Mouse (Mus musculus) gastrocnemius, postnatal 36 days (tissue): ENCODE measurements around the gene Pik3ca. TPM values are rescaled to one million over a fixed set of nuclear protein-coding genes. Genes with fewer than 3 reads are reported as not detected.

ENCODE experiments used
- DNase-seq, 2 experiments: peaks; one replicate each; pipeline ENCODE4 v3.0.0; 2022
- intact Hi-C: fragments of 180-260 bp; cut with DNase I; formaldehyde crosslinking; loops from one replicate; pipeline ENCODE4 v1.15.1; 2025
- long read RNA-seq, 2 experiments: library from polyadenylated mRNA; stranded (forward); transcript quantifications; one replicate each; pipeline ENCODE4 v2.0.0; 2021
- total RNA-seq, 2 experiments: library from RNA; stranded (reverse); gene quantifications; 2 replicates each; pipeline ENCODE4 v1.2.3; 2021

Gene Pik3ca
- 10 to 100 TPM; 32.3 to 46.8 TPM for total RNA-seq
- long read RNA-seq, experiment 1, partial matches to known transcripts, result 2 of 18 reads
- long read RNA-seq, experiment 1, other reads (novel, unspliced or antisense), result 16 of 18 reads
- long read RNA-seq, experiment 2, partial matches to known transcripts, result 2 of 21 reads
- long read RNA-seq, experiment 2, other reads (novel, unspliced or antisense), result 19 of 21 reads

DNA sequence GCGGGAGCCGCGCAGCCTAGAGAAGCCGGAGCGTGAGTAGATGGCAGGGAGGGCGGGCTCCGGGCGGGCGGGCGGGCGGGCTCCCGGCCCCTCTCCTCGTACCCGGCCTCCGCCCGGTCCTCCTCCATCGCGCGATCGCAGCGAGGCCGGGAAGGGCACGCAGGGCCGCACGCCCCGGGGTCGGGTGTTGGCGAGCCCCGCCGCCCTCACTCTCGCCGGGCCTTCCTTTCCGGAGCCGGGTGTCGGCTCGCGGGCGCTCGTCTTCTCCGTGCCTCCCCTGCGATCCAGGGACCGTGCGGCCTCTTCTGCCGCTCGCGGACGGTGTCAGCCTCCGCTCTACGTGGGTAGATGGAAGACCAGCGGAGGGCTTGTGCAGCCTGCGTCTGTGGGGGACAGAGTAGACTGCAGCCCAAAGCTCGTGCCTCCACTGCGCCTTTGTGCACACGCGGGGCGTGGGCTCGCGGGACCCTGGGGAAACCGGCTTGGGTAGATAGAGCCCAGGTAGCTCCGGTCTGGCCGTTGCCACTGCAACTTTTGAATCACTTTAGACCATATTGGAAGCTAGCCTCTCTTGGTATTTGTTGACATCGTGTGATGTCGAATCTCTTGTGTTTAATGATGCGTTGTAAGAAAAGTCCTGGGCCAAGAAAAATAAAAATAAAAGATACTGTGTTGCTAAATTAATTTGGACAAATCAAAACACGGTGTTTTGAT is at the start of gene Pik3ca:
Pik3ca (plus strand) TSS at position 211 of the 714 bp plus-strand sequence.
- peak; percentile 12 to 53 for DNase-seq
- intact Hi-C loops, result loop anchor here (2.0 to 5.0 kb wide), 2 partner anchors 55 to 111 kb away; no protein-coding TSS in a partner anchor

- DNase-seq, result no peak
- intact Hi-C loops, result loop anchor here (2.0 kb wide), 1 partner anchor 17 kb away; no protein-coding TSS in a partner anchor
These were observed 49.6 kb upstream of the Pik3ca start for GRCm38 (mm10) chr3:32347881-32348280.

DNA sequence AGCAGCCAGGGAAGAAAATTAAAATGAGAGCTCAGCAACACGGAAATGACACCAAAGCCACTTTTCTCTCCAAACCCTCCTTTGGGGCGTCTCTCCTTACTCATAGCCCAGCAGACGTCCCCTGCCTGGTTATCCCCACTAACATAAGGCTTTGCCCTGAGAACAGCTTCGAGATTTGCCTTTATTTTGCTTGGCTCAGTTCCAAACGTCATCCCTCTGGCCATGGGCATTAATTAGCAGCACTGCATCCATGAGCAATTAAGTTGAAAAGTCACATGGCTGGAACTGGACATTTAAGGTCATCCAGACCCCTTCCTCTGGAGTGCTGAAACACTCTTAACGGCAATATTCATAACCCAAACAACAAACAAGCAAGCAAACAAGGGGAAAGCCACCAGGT is 36.2 kb upstream of the Pik3ca start:
- intact Hi-C loops, result no loop called here
- no peak for DNase-seq

DNA sequence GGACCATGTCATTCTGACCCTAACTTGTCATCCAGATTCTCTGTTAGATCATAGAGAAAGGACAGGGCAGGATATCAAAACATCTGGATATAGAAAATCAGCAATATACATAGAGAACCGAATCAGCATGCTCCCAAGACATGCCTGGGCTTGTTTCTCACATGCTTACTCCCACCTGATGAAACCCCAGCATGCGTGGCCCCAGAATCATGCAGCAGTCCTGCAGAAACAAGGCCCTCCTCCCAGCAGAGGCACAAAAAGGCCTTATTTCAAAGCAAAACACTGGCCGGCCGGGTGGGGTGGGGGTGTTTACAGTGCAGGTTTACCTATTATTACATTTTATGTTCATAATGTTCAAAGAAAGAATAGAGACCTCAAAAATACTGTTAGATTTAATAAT is 33.3 kb upstream of the Pik3ca start:
- DNase-seq, result no peak
- intact Hi-C loops, result loop anchor here (2.0 kb wide), 1 partner anchor 15 kb away; no protein-coding TSS in a partner anchor

DNA sequence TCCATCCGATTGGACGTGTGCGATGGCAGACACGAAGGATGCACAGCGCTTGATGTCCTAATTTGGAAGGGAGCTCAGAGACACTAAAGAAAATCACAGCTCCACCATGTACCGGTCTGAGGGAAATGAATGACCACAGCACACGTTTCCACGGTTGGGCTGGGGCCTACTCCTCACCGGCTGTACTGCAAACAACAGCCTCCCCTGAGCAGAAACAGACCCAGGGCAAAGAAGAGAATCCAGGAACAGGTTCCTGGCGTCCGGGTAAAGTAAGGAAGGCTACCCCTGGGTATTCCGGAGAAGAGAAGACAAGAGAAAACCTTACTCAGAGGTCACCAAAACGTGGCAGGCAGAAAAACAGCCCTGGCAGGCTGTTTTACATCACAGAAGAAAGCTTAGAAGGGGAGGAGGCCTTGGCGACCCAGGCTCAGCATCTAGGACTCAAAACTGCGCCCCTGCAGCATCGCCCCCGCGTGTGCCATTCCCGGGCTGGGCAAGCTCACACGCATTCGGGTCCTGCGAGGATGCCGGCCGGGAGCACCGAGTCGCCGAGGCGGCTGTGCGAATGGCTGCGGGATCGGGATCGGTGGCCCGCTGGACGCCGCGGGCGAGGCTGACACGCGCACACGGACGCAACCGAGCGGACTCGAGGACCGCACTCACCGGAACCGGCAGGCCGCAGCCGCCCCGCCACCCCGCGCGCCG is 32.5 kb upstream of the Pik3ca start:
- intact Hi-C loops, result loop anchor here (2.0 kb wide), 1 partner anchor 16 kb away; no protein-coding TSS in a partner anchor

GRCm38 (mm10) chr3:32365546-32366245 is 31.8 kb upstream of the Pik3ca start, which contains the start of gene Zmat3:
Gene Zmat3, minus strand, starts transcription at chr3:32366014.
- peak; percentile 78 to 86 for DNase-seq
- intact Hi-C loops, result loop anchor here (2.0 kb wide), 1 partner anchor 17 kb away; no protein-coding TSS in a partner anchor

More for the DNA sequence above, 32.5 kb upstream of the Pik3ca start:
- no peak for DNase-seq

- no peak for DNase-seq
- intact Hi-C loops, result no loop called here
These were observed 31.2 kb upstream of the Pik3ca start for GRCm38 (mm10) chr3:32366246-32366734.

DNA sequence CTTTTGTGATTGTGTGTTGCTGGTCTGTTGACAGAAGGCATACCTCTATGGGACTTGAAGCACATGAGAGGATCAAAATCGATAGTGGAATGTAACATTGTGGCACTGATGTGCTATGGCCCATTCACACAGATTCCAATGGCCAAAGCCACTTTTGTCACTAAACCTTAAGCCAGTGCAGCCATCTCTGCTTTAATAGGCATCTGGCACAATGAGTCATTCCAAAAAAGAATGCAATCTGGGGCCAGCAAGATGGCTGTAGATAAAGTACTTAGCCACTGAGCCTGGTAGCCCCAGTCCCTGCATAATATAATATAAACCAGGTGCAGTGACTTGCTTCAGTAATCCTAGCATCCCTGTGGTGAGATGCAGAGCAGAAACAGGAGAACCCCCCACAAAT is 30.0 kb upstream of the Pik3ca start:
- no peak for DNase-seq
- intact Hi-C loops, result no loop called here

DNA sequence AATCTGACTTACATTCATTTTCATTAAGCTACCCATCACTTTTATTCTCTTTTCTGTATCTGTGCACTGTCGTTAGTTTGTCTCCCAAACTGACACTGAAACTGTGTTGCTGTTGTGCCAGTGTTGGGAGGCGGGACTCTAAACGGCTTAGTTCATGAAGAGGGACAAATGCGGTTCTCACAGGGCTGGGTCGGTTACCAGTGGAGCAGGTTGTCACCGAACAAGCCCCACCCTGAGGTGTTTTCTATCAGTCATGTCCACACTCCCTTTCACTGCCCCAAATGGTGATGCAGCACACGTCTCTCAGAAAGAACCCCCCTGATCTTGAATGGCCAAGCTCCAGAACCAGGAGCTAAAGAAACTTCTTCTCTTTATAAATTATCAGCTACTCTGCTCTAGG is 25.5 kb upstream of the Pik3ca start:
- intact Hi-C loops, result no loop called here
- DNase-seq, result no peak

DNA sequence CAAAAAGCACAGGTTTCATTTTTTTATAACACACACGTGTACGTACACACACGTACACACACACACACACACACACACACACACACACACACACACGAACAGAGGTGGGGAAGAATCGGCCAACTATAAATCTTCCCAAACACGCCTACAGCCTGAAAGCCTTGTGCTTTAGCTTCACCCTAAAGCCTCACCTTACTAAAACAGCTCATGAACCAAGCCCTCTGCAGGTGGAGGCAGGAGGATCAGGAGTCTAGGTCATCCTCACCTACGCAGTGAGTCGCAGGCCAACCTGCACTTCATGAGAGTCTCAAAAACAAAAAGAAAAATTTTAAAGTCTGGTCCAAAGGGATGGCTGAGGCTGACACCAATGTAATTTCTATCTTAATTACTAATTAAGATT is 25.0 kb upstream of the Pik3ca start:
- DNase-seq, result no peak
- intact Hi-C loops, result no loop called here

- intact Hi-C loops, result no loop called here
- no peak for DNase-seq
These were observed 24.2 kb upstream of the Pik3ca start for GRCm38 (mm10) chr3:32373236-32373635.

DNA sequence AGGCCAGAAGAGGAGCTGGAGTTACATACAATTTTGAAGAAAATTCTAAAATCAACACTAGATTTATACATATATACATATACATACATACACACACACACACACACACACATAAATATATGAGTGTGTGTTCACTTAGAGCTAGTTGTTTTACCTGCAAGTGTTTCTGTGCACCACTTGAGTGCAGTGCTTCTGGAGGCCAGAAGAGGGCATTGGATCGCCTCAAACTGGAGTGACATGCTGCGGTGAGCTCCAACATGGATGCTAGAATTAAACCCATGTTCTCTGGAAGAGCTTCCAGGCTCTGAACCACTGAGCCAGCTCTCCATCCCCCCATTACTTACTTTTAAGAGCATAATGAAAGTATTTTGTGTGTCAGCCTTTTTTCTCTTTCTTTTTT is 17.6 kb upstream of the Pik3ca start:
- intact Hi-C loops, result loop anchor here (5.0 kb wide), 1 partner anchor 127 kb away; no protein-coding TSS in a partner anchor

DNA sequence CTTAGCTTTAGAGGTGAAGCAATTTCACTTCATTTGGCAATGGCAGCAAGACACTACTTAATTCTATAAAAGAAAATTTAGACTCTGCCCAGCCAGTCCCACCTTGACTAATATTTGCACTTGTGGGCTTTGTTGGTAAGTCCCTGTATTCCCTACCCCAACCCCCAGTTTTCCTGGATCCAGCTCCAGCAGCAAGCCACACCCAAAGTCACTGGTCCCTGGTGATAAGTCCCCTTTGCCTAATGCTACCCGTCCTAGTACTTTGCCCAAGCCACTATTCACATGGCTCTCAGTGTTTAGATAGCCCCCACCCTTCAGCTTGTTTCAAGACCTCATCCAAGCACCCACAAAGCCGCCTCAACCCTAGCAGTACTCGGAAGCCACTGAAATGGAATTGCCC is 15.9 kb upstream of the Pik3ca start:
- intact Hi-C loops, result loop anchor here (5.0 kb wide), 1 partner anchor 126 kb away; no protein-coding TSS in a partner anchor
- DNase-seq, result no peak

More for the DNA sequence above, 17.6 kb upstream of the Pik3ca start:
- no peak for DNase-seq

GRCm38 (mm10) chr3:32392841-32393240 is 4.6 kb upstream of the Pik3ca start:
- intact Hi-C loops, result no loop called here
- DNase-seq, result no peak

DNA sequence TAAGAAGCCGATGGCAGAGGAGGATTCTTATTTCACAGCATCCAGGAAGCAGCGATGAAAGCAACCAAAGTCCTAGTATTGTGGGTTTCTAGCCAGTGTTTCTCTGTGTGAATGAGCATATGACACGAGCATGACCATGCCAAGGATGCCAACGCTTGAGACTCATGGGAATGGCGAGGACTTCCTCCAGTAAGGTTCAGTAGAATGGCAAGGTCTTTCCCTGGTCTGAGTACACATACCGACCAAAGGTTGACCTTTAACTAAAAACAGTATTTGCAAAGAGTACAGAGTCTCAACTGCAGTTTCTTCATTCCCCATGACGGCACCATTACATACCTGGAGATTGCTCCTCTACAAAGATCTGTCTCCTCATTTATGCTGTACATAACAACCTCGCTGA is 3.5 kb upstream of the Pik3ca start:
- DNase-seq, result no peak
- intact Hi-C loops, result no loop called here

- intact Hi-C loops, result loop anchor here (2.0 to 5.0 kb wide), 2 partner anchors 56 to 113 kb away; no protein-coding TSS in a partner anchor
- DNase-seq, result peak in 1 of 2 experiments; percentile 30
These were observed 1.5 kb upstream of the Pik3ca start for GRCm38 (mm10) chr3:32395771-32396551.

DNA sequence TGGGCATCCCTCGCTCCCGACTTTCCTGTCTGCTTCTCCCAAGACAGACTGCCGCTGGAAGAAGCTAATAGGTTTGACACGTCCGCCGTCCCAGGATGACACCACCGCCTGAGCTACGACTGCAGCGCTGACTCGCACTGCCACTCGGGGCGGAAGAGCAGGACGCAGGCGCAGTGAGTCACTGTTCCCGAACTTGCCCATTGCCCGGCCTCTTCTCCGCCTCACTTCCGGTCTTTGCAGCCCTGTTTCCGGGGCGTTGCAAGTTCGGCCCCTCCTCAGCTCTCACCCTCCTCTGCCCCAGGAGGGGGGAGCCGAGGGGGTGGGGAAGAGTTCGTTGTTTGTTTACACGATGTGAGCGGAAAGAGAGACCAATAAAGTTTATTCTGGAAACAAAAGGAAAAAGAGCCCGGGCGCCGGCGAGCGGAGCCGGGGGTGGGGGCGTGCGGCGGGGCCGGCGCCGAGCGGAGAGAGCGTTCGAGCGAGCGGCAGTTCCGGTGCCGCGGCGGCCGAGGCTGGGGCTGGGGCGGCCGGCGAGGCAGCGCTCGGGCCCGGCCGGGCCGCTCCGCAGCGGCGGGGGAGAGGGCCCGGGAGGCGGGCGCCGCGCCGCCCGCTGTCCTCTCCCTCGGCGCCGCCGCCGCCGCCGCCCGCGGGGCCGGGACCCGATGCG is 544 bp upstream of the Pik3ca start:
- peak; percentile 92 to 96 for DNase-seq
- intact Hi-C loops, result loop anchor here (2.0 to 5.0 kb wide), 2 partner anchors 55 to 112 kb away; no protein-coding TSS in a partner anchor

DNA sequence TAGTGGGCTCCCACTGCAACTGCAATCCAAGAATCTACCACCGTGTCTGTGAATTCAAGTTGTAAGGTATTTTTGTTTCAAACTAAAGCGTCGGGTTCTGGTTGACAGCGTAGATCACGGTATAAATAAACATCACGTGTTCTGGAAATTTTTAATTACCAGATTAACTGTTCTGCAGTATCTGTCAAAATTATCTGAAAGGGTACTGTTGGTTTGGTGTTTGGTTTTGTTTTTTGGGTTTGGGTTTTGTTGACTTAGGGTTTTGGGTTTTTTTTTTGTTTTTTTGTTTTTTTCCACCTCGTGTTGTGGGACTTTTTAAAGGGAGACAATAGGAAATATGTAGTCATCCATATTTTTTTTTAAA is 686 bp downstream of the Pik3ca start:
- intact Hi-C loops, result loop anchor here (5.0 kb wide), 1 partner anchor 54 kb away; no protein-coding TSS in a partner anchor
- no peak for DNase-seq

- intact Hi-C loops, result loop anchor here (5.0 kb wide), 1 partner anchor 54 kb away; no protein-coding TSS in a partner anchor
- no peak for DNase-seq
These were observed 1.2 kb downstream of the Pik3ca start for GRCm38 (mm10) chr3:32398623-32399022.
